Mouse (Mus musculus) left cerebral cortex, adult 9 months (tissue): ENCODE results near the gene Ddx54.

Experiments
- DNase-seq, 2 experiments: peaks; one replicate each; pipeline ENCODE4 v3.0.0; 2022; ENCODE audit warnings: low spot score in 2 of 2

Ddx54 gene

DNA sequence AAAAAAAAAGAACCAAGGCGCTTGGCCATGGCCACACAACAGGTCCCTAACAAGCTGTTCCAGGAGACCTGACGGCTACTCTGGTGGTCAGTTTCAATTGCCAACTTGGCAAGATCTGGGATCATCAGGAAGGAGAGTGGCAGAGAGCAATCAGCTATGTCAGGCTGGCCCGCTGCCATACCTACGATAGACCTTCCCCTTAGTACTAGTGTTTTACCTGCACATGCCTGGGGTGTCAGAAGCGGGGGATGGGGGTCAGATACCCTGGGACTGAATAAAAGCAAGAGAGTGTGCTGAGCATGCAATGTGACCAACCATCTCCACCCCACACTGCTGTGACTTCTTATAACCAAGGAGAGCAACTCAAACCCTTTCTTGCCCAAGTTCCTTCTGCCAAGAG, 1.6 kb upstream of the Ddx54 start:
- DNase-seq: no peak

DNA sequence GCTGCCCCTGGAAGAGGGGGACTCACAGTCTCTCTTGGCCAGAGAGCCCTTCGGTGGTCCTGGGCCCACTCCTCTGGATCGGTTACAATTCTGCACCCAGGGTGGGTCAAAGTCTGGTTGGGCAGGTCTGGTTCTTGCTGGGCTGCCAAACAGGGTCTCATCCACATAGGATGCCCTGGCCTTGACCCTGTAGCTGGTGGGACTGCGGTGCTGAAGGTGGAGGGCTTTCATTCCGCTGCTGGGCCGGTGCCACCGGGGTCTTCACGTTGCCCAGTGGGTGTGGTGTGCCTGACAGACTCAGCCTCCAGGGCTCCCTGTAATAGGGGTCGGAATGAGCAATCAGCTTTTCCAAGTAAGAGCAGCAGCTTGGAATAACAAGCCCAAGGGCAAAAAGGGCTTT, 1.1 kb upstream of the Ddx54 start:
- no peak for DNase-seq

DNA sequence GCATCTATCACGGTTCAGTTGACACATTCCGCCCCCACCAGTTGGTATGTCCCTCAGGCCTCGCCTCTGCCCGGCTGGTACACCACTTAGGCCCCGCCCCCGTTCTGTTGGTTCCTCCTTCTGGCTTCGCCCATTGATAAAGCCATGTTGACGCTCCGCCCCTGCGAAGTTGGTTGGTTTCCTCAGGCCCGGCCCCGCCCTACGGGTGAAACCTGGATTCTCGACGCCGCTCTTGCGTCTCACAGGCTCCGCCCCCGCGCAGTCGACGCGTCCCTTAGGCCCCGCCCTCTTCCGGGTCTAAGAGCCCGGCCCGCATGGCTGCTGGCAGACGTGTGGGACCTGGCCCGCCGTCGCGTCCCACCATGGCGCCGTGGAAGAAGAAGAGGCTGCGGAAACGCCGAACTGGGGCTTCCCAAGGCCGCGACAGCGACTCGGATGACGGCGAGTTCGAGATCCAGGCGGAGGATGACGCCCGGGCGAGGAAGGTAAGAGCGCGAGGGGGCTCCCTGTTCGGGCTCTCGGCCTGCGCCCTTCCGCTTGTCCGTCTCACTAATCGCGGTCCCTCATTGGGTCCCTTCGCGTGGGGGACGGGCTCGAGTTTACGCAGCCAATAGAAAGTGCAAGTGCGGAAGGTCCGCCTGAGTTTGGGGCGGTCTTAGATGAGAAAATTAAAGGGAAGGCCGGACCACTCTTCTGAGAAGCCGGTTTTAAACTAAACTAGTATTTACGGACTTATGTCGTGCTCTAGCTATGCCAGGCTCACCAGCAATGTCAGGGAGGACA, 474 bp downstream of the Ddx54 start:
- DNase-seq: peak; percentile 100

DNA sequence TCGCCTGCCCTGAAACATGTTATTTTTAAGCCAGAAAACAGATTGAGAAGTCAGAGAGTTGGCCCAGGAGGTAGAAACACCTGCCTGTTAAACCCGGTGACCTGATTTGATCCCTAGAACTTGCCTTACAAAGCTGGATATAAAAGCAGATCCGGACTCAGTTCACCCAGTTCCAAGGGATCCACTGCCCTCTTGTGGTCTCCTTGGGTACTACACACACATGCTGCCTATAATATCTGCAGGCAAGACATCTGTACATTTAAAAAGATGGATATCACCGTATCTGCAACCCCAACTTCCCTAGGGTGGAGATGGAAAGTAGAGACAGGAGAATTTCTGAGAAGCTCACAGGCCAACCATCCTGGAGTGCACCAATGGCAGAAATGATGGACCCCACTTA, 3.4 kb downstream of the Ddx54 start:
- no peak for DNase-seq

DNA sequence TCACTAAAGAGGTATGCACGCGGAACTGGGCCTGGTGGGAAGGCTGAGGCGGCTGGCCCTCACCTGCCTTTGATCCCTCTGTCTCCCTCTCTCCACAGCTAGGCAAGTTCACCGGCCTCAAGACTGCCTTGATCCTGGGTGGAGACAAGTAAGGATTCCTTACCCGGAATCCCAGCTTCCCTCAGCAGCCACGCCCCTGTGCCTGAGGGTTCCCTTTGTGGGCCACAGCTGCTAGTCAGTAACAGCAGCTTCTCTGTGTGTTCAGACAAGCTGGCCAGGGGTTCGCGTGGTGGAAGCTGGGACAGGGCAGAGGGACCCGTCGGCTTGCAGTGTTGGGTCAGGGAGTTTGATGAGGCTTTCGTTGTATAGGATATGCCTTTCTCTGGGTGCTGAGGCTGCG, 6.2 kb downstream of the Ddx54 start:
- no peak for DNase-seq

DNA sequence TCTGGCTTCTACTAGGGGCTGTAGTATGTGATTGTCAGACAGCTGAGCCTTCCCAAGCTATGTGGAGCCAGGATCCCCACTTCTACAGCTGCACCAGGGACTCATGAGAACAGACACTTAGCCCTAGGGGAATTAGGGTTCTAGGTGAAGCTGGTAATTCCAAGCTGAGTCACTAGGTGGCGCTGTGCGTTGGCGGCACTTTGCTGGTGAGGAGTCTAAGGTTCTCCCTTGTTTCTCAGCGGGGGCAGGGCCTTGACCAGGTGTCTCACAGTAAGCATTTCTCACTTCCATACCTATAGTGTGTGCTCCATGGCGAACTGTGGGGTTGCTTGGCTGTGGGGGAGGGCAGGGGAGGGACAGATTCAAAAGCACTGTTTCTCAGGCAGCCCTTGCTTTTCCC, 6.7 kb downstream of the Ddx54 start:
- peak in 1 of 2 experiments; percentile 62 for DNase-seq

DNA sequence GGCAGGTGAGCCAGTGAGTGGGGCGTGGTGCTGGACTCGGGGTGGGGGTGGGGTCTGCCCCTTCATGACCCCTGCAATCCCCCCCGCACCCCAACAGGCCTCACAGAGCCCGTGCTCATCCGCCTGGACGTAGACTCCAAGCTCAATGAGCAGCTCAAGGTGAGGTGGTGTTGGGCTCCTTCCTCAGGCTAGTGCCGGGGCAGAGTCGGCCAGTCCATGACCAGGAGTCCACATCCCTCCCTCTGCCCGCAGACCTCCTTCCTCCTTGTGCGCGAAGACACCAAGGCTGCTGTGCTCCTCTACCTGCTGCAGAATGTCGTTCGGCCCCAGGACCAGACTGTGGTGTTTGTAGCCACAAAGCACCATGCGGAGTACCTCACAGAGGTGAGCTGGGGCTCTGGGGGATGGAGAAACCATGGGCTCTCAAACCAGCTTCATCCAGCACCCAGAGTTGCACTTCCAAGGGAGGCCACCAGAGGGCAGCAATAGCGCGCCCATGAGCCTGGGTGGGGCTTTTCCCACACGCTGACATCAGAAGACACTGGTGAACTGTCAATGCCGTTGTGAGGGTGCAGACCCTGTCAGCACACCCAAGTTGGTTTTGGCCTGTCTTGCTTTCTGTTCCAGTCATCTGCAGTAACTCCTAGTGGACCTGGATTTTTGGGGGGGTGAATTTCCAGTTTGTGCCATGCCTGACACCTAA, 8.0 kb downstream of the Ddx54 start:
- DNase-seq: peak in 1 of 2 experiments; percentile 88

DNA sequence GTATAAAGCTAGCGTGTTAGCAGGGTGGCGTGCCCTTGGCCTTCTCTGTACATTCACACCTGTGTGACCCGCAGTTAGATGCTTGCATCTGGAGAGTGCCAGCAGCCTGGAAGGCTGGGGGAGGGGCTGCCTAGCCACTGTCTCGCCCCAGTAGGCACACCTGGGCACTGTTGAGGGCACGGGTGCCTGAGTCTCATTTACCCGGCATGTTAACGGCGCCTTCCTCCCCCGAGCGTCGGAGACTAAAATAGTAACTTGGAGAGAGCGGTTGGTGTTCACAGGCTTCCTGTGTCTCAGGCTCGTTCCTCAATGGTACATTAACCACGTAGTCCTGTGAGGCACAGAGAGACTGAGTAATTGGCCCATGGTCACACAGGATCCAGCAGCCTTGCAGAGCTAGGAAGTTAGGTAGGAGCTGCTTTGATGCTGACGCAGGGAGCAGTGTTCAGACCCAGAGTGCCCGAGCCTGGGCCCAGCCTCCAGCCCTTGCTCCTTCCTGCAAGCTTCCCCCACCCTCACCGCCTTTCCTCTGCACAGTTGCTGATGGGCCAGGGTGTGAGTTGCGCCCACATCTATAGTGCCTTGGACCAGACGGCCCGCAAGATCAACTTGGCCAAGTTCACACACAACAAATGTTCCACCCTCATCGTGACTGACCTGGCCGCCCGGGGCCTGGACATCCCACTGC, 8.7 kb downstream of the Ddx54 start:
- DNase-seq: no peak

DNA sequence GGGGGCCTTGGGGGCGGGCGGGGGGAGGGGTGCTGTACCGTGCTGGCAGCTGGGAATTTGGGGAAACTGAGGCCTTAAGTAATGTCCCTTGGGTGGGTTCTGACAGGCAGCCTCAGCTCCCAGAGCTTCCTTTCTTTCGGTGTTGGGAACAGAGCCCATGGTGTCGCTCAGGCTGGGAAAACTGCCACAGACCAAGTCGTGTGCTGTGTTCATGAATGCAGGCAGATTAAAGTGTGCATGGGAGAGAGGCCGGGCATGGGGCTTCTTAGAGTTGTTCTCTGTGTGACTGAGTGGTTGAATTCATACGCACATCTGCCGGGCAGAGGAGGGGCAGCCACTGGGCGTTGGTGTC, 9.3 kb downstream of the Ddx54 start:
- DNase-seq: no peak

DNA sequence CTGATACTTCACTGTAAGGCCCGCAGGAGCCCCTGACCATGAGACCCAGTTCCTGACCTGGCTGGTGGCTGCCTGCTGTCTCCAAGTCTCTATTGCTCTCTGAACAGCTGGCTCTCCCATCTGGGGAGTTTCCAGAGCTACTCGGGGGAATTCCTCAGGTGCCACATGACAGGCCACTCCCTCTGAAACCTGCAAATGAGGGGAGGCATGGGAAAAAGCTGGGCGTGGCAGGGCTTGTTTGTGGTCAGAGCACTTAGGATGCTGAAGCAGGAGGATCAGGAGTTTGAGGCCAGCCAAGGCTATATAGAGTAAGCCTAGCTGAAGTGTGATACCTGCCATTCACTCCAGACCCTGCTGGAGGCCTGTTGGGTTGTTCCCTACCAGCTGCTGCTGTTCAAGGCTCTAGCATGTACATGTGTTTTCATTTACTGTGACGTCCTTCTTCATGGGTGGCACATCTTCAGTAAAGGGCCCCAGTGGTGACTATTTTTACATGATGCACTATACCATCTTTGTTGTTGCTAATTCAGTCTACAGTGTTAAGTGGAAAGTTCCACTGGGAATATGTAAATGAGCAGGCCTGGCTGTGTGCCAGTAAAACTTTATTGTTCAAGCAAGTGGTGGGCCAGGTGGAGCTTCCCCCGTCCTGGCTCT, 9.8 kb downstream of the Ddx54 start:
- DNase-seq: no peak

DNA sequence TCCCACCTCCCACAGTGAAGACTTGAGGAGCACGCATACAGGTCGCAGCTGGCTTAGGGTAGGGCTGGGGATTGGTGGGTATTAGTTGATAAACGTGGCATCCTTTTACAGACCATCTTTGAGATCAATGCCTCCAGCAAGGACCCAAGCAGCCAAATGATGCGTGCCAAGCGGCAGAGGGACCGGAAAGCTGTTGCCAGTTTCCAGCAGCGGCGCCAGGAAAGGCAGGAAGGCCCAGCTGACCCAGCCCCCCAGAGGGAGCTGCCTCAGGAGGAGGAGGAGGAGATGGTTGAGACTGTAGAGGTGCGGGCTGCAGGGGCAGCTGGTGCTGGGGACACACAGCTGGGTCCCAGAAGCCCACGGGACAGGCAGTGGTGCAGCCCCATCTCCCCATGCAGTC, 11.9 kb downstream of the Ddx54 start:
- no peak for DNase-seq

DNA sequence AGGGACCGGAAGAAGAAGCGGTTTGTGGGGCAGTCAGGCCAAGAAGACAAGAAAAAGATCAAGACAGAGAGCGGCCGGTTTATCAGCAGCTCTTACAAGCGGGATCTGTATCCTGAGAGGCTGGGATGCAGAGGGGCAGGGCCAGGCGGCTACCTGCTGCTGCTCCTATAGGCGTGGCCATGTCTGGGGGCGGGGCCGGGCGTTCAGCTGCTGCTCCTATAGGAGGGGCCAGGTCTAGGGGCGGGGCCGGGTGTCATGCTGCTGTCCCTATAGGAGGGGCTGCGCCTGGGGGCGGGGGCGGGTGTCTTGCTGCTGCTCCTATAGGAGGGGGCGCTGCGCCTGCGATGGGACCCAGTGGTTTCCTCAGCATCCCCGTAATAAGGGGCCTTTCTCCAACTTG, 13.9 kb downstream of the Ddx54 start:
- DNase-seq: no peak

DNA sequence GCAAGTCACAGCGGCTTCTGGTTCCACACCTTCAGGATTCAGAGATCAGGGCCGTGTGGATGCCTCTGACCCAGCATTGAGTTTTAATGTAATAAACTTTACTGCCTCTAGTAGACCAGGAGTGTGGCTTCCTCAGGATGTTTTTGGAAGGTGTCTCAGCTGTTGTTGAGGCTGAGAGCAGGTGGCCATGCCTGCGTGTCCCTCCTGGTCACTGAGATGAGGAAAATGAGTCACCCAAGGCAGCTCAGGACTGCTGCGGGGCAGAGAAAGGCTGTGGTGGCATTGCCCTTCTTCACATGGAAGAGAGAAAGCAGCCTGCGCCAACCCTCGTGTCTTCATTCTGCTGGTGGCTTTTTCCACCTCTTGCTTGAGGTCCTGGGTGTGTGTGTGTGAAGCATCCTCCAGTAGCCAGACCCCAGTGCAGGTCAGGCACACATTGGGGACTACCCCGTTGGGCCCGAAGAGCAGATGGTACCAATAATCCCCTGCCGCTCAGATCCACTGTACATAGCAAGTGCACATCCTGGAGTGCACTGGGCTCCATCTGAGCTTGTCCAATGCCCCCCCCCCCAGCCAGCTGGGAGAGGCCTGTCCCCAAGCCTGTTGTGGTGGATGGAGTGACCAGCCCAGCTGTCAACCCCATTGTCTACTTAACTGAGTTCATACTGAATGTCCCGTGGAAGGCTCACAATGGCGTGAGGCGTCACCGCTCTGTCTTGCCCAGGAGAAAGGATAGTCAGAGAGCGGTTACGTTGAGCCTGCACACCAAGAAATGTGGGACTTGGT, 15.2 kb downstream of the Ddx54 start:
- DNase-seq: no peak

DNA sequence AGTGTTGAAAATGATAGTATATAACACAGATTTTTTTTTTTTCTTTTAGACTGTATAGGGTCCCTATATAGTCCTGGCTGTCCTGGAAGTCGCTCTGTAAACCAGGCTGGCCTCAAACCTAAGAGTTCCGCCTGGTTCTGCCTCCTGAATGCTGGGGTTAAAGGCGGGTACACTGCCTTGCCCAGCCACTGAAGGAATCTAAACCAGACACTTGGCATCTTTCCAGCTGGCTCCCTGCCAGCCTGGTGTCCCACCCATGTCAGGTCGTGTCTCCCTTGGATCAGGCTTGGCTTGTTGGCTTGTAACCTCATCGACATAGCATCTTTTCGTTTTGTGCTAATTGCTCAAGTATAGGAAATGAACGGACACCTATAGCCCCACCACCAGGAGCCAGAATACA, 16.1 kb downstream of the Ddx54 start:
- DNase-seq: no peak

DNA sequence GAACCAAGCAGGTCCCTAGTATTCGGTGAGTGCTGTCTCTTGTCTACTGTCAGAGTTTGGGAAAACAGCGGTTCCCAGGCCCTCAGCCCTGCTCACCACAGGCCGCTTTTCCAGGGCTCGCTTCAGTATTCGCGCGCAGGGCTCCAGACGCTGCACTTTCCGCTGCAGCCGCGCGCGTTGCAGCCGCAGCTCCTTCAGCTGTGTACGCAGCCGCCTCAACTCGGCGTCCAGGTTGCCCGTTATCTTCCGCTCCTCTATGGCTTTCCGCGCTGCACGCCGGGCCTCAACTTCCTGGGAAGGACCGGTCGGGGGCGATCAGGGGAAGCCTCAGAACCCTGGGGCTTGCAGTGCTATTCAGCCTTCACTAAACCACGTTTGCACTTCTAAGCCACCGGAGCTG, 18.6 kb downstream of the Ddx54 start:
- no peak for DNase-seq

DNA sequence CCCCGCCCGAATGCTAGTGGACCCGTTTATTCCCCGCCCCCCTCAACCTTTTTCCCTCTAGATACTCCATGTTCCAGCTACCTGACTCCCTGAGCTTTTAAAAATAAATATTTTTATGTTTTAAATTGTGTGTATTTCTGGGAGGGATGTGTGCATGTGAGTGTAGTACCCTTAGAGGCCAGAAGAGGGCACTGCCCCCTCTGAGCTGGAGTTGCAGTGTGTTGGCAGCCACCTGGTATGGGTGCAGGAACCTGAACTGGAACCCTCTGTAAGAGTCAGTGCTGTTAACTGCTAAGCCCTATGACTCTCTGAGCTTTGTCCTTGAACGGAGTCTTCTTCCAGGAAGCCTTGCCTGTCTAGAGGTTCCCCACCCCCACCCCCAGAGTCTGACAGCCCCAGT, 19.4 kb downstream of the Ddx54 start:
- no peak for DNase-seq

DNA sequence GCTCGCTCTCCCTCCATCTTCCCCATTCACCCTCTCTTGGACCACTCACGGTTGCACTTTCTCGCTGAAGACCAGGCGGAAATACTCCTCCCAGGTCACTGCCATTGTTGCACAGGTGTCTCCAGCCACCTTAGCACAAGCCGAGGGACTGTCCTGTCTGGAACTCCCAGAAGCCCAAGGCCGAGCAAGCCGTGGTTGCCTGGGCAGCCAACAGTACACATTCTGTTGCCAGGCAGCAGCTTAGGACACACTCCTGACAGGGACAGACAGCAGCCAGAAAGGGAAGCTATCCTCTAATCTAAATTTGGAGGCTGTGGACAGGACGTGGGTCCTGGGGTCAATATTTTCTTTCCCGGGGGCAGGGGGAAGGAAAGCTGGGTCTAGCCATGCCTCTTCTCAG, 21.6 kb downstream of the Ddx54 start, which contains the start of gene Cfap73:
Cfap73 (minus strand) TSS at position 105 of the 400 bp plus-strand sequence.
- DNase-seq: no peak

DNA sequence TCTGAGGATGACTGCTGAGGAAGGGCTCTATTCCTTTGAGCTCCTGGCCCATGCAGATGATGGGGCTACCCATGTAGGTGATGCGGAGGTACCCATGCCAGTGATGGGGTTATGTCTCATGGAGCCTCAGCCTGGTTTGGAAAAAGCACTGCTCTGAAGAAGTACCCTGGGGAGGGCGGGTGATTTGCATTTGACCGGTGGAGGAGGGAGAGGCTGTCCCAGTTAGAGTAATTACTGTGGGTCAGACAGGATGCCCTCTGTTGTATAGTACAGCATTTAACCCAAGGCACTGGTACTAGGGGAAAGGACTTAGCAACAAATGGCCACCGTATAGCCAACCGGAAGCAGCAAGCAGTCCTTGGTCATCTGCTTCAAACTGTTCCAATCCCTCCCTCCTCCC, 22.3 kb downstream of the Ddx54 start:
- no peak for DNase-seq

DNA sequence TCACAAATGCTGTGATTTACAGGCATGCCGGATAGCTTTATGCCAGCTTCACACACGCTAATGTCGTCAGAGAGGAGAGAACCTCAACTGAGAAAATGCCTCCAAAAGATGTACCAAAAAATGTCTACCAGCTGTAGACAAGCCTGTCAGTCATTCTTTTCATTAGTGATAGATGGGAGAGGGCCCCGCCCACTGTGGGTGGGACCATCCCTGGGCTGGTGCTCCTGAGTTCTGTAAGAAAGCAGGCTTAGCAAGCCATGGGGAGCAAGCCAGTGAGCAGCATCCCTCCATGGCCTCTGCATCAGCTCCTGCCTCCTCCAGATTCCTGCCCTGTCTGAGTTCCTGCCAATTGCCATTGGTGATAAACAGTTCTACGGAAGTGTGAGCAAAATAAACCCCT, 23.1 kb downstream of the Ddx54 start:
- DNase-seq: no peak

DNA sequence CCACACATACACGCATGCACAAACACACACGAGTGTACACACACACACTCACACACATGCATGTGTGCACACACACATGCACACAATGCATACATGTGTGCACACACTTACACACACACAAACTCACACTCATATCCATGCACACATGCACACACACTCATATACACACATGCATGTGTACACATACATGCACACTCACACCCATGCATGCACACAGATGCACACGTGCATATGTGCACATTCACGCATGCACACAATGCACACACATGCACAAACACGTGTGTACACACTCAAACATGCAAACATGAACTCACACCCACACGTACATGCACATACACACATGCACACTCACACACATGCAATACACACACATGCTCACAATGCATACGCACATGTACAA, 27.6 kb downstream of the Ddx54 start:
- DNase-seq: no peak

DNA sequence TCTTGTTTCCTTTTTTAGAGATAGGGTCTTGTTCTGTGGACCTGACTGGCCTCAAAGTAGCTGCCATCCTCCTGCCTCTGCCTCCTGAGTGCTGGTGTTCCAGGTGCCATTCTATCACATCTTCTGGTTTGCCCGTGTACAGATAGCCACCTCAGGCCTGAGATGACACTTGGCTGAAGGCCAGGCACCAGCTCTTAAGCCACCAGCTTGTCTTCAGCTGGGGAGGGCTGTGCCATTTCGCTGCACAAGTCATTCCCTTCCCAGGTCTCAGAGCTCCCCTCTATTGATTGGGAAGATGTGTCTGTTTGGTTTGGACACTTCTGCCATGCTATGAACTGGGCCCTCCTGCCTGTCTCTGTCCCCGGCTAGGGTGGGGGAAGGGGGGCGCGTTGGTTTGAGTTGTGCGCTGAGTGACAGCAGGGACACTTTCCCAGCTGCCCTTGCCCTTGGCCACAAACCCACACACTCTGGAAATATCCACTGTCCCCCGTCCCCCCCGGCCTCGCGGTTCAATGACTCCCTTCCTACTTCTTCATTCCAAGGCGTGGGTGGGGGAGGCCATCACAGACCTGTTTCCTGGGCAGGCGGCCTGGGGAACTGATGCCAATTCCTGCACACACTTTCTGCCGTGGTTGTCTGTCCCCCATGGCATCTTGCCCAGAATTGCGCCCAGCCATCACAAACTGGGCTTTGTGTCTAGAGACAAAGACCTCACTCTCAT, 31.0 kb downstream of the Ddx54 start:
- DNase-seq: no peak
